Mouse (Mus musculus) adrenal gland, adult (tissue): ENCODE data around the gene Ift122.
A peak's percentile ranks its signal among the peaks of the same experiment; 100 is the strongest.

Experiments used
- DNase-seq, 2 experiments: peaks; one replicate each; pipeline ENCODE4 v3.0.0; 2022 to 2023; ENCODE audit warnings: low spot score in 1 of 2; ENCODE audit not compliant: inconsistent age in 2 of 2

The Ift122 gene

DNA sequence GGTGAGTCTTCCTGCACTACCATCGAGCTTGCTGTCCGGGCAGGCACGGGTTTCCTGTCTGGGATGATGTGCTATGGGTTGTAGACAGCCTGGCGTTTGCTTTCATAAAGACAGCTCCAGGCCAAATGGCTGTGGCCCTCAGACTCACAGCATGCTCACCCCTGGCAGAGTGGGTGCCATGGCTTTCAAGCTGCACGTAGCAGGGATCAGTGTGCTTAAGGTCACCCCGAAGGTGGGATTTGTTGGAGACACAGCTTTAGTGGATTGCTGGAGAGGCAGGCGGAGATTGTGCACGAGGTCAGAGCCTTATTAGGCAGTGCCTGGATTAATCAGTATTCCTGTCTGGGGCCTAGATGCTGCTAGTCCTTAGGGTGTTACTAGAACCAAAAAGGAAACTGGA is 37.3 kb downstream of the Ift122 start:
- no peak for DNase-seq

GRCm38 (mm10) chr6:115891061-115891460 is 37.8 kb downstream of the Ift122 start:
- DNase-seq: no peak

GRCm38 (mm10) chr6:115891497-115892061 is 38.3 kb downstream of the Ift122 start:
- peak in 1 of 2 experiments; percentile 56 for DNase-seq

DNA sequence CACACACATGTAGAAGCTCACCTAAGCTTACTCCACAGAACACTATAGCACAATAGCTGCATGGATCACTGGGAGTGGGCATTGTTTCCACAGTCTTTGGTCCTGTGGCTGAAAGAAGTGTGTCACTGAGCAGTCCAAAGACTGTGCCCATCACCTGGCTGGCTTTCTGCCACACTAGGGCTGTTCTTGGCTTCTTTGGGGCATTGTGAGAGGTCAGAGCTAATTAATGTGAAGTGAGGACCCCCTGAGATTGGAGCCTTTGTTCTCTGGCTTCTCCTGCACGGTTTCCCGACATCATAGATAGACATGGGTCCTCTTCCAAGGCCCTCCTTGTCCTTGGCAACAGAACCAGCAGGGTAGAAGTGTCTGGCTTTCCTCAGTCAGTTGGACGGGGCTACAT is 39.1 kb downstream of the Ift122 start:
- DNase-seq: no peak

DNA sequence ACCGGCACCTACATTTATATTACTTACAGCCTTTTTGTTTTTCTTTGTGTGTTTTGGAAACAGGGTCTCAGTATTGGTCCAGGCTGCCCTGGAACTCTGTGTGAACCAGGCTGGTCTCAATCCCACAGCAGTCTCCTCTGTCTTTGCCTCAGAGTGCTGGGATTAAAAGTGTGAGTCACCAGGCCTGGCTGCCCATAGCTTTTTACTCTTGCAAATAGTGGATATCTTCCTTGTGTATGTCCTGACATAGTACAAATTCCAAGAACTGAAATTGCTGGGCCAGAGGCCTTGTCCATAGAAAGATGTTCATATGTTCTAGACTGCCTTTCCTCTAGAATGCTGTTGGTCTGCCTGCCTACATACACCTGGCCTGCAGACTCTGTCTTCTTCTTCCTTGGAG is 43.1 kb downstream of the Ift122 start:
- DNase-seq: no peak

GRCm38 (mm10) chr6:115897117-115897516 is 43.8 kb downstream of the Ift122 start:
- DNase-seq: peak in 1 of 2 experiments; percentile 77

DNA sequence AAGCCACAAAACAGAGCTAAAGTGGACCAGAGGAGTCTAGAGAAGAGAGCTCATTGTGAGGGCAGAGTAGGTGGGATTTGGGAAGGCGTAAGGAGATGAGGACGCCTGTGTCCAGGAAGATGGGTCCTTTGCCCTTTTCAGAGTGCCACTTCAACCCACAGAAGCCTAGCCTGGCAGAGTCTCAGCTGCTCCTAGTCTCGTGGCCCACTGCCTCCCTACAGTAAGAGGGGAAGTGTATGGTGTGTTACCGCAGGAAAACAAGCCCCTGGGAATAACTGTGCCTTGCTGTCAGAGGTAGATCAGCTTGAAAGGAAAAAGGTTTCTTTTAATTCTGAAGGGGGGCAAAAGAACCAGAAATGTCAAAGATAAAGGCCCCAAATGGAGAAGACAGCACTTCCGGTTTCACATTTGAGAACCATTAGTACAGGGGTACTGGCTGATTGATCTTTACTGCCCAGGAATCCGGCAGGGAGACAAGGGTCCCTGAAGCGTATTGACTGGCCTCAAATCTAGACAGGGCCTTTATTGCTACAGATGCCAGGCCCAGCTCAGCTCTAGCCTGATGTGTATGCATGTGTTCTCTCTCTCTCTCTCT is 44.8 kb downstream of the Ift122 start:
- no peak for DNase-seq

GRCm38 (mm10) chr6:115901062-115901461 is 47.8 kb downstream of the Ift122 start:
- peak; percentile 89 to 96 for DNase-seq

DNA sequence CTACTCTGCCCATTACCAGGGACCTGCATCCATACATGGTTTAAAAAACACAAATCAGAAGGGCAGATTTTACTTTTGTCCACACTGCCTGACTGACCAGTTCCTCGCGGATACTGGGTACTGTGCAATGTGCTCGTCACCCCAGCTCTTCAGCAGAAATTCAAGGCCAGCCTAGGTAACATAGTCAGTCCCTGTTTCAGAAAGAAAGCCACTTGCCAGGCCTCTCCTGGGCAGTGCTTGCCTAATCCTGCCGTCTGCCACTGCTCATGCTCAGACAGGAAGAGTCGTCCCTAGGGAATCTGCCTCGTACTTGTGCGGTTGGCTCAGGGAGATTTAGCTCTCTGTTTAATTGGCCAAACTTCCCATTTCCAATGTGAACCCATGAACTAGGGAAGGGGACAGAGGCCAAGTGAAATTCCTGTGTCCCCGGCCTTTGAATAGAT is 48.2 kb downstream of the Ift122 start:
- DNase-seq: peak; percentile 70 to 90

- DNase-seq: no peak
Observed at GRCm38 (mm10) chr6:115902545-115902944, 49.3 kb downstream of the Ift122 start.

GRCm38 (mm10) chr6:115905568-115905967 is 52.3 kb downstream of the Ift122 start:
- peak in 1 of 2 experiments; percentile 56 for DNase-seq

DNA sequence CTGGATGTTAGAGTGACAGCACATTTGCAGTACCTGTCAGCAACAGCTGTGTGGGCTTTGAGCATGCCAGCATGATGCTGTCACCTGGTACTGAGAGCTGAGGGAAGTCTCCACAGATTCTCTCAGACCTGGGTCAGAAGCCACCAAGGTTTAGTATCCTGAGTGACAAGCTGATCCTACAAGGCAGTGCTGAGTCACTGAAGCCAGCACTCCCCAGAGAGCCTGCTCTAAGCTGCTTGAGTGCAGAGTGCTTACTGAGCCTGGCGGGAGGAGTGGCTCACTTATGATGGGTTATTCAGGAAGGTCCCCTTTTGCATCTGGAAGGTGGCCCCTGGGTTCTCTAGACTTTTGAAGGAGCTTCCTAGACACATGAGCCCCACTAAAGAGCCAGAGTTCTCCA is 53.2 kb downstream of the Ift122 start:
- peak in 1 of 2 experiments; percentile 73 for DNase-seq

DNA sequence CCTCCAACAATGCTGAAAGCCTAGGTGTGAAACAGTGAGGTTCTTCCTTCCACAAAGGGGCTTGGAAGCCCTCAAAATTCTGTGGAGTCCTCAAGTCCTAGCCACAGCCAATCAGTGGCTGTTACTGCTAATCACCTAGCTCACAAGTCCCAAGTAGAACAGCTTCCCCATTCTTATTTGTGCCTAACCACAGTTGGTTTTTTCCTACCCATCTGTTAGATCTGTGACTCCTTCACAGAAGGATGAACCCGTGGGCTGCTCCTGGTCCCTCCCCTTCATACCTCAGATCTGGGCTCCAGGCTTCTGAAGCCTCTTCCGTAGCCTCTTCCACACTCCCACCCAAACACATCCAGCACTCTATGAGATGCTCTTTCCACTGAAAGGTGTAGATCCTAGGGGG is 53.6 kb downstream of the Ift122 start:
- DNase-seq: no peak

GRCm38 (mm10) chr6:115908421-115908982 is 55.2 kb downstream of the Ift122 start:
- DNase-seq: peak; percentile 64 to 86

- DNase-seq: no peak
Observed at GRCm38 (mm10) chr6:115909052-115909451, 55.8 kb downstream of the Ift122 start.

DNA sequence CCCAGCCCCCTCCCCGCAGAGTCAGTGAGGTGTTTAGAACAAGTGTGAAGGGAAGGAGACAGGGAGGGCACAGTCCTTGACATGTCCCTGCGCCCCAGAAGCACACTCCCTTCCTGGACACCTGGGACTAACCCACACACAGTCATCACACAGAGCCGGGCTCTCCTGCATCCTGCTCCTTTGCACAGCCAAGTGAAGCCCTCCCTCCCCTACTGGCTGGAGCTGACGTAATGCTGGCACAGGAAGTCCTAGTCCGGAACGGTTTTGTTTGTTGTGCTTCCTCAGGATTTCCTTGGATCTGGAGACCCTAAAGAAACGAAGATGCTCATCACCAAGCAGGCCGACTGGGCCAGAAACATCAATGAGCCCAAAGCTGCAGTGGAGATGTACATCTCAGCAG is 56.7 kb downstream of the Ift122 start:
- peak; percentile 75 to 82 for DNase-seq

- peak in 1 of 2 experiments; percentile 62 for DNase-seq
Observed at GRCm38 (mm10) chr6:115911763-115912162, 58.5 kb downstream of the Ift122 start.

DNA sequence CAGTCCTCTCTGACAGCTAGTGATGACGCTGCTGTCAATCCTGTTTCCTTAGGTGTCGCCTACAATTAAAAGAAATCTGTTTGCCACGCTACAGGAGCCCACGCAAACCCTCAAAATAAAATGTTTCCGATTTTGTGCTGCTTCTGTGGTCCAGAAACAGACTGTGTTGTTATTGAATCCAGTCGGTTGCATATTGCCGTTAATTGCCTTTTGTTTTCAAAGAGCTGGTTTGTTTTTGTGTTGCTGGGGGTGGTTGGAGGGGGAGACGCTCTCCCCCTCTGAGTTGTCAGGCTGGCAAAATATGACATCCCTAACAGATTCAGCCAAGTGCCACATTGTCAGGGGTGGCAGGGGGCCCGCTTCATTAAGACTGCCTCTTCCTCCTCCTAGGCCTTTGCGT is 60.2 kb downstream of the Ift122 start:
- no peak for DNase-seq

- DNase-seq: no peak
Observed at GRCm38 (mm10) chr6:115914511-115915202, 61.4 kb downstream of the Ift122 start.

DNA sequence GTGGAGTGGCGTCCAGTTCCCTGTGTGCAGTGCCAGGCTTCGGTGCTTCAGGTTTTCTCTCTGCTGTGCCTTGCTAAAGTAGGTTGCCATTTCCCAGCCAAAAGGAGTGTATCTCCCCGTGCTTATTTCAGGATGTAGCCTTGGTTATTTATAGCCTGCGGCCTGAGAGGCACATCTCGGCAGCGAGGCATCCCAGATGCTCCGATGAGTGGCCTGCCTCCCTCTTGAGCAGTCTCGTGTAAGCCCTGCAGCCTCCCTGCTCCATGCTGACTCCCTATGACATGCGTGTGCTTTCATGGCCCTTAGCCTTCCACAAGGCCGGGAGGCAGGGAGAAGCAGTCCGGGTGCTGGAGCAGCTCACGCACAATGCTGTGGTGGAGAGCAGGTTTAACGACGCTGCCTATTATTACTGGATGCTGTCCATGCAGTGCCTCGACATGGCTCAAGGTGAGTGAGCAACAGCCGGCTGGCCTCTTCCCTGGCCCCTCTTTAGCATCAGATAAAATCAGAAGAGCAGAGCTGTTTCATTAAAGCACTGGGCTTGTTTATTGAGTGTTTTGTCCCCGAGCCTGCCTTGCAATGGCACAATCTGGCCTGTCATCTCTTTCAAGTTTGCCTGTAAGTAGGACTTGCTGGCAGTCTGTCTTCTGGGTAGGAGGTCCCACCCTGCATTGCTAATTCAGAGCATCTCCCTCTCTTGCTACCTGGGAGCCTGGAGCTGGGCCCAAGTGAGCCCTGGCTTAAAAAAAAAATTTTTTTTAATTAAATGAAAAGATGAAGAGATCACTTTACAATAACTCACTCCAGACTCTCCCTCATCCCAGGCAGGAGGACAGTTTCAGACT is 62.6 kb downstream of the Ift122 start:
- peak in 1 of 2 experiments; percentile 78 for DNase-seq

DNA sequence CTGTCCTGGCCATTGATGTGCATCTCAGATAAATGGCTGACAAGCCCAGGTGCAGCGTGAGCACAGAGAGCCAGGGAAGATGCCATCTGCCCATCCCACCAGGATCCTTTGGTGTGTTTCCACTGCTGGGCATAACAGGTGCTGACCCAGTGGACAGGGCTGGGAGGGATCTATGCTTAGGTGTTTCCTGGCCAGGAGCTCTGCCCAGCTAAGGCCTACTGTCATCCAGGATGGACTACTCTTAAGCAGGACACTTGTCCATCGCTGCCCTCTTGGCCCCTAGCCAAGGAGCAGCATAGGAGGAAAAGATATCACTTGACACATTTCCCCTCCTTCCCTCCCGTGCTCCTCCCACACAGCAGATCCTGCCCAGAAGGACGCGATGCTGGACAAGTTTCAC is 63.3 kb downstream of the Ift122 start:
- DNase-seq: no peak
